Mouse (Mus musculus): ENCODE results near the gene Lrrc10.

DNA sequence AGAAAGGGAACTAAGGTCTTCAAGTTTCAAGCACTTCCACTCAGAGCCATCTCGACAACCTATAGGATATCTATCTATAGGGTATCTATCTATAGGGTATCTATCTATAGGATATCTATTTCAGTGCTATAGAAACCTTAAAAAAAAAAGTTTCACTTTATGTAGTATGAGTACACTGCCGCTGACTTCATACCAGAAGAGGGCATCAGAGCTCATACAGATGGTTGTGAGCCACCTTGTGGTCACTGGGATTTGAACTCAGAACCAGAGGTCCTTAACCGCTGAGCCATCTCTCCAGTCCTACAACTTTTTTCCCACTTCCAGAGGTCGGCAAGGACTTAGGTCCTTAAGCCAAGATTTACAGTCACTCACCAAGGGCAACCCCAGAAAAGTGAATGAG is 10.5 kb downstream of the Lrrc10 start:
- TF ChIP-seq CTCF (IDR thresholded peaks at IDR 0.05; ENCODE audit: low read depth) (peak; percentile 46), EP300 (IDR thresholded peaks at IDR 0.05; ENCODE audit: low read depth) (no peak)

All from liver, postnatal 0 days (tissue).